Mouse (Mus musculus) frontal cortex, postnatal 10 days (tissue): Measurements from ENCODE around the gene Dnal1.

ENCODE experiments used
- DNase-seq, 2 experiments: peaks; one replicate each; pipeline ENCODE4 v3.0.0; 2022; ENCODE audit warnings: low spot score in 2 of 2, mixed read lengths in 1 of 2

Gene Dnal1

DNA sequence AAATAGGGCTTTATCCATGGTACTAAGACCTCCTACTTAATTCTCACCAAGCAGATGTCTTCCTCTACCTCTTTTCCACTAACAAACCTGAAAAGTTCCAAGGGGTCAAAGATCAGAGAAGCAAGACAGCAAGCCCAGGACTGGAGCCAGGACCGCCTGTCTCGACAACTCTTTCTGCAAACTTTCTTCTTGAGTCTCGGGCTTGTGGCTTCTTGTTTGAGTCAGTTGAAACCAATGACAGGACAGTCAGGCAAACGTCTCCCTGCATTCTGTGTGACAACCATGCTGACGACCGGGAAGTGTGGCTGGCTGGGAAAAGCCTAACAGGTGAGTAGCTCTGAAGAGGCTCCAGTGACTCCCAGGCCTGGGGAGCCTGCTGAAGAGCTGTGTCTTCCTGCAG lies 71.4 kb downstream of the Dnal1 start:
- DNase-seq: no peak

- DNase-seq: no peak
Observed at GRCm38 (mm10) chr12:84186536-84186935, 72.4 kb downstream of the Dnal1 start.

DNA sequence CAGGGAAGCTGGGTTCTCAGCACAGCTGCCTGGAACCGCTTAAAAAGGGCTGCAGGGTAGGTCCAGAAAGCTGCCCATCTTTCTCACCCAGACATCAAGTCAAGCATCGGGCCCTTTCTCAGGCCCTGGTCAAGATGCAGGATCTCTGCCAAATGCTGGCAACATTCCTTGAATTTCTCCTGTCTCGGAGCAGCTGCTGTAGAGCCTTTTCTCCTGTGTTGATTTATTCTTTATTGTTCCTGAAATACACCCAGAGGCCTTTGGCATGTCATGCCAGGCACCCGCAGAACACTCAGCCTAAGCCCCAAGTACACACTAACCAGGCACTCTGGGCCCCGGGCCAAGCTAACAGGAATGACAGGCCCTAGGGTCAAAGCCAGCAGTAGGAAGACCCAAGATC lies 72.8 kb downstream of the Dnal1 start:
- no peak for DNase-seq

- DNase-seq: no peak
Observed at GRCm38 (mm10) chr12:84187752-84188601, 73.8 kb downstream of the Dnal1 start.

DNA sequence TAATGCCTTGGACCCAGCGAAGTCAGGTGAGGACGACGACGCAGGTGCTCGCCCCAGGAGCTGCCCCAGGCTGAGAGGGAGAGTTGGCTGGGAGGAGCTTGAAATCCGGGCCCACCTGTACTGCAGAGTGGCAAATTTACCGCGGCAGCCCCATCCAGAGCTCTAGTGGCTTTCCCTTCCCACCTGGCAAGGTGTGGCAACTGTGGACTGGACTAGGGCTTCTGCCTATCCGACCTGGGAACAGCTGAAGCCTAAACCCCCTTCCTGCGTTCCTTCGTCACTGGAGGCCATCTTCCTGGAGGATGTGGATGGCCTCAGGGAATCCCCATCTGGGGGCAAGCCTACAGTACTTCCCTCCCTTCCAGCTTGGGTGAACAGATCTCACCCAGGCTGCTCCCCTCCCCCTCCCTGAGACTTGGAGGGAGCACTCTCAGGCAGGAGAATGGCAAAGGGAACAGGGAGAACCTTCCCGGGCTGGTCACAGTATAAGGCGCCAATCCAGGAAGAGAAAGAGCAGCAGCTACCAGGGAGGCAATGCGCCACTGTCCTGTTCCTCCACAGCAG lies 74.8 kb downstream of the Dnal1 start:
- no peak for DNase-seq

- no peak for DNase-seq
Observed at GRCm38 (mm10) chr12:84190151-84190820, 76.1 kb downstream of the Dnal1 start.

GRCm38 (mm10) chr12:84191190-84191589 lies 77.0 kb downstream of the Dnal1 start:
- no peak for DNase-seq

DNA sequence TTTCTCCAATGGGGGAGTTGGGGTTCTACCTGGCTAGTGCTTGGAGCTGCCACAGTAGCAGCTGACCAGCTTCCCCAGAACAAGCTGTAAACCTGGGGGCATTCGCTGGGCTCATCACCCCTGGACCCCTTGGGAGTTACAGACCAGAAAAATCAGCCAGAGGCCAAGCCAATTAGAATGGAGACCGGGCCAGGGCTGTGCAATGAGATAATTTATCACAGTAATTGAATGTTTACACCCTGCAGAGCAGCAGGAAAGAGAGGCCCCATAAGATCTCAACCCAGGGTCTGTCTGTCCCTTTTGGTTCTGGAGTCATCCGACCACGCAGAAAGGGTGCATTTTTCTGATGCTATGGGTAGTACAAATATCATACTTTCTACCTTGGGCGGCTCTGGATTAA lies 77.6 kb downstream of the Dnal1 start:
- DNase-seq: no peak

DNA sequence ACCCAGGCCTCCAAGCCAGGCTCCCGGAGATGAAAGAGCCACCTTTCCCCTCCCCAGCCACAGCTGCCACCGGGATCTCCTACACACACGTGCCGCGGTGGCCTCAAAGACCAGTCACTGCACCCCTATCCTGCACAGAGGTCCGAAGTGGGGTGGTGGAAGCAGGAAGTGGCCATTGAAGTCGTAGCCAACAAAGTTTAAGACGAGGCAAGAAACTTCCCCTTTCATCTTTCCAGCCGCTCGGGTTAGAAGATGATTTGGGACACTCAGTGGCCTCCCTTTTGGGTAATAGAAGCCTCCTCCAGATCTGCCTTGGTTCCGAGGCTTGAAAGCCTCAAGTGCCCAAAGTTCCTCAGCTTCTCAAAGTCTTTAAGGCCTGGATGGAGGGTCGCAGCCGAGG lies 78.1 kb downstream of the Dnal1 start:
- no peak for DNase-seq

GRCm38 (mm10) chr12:84192741-84193641 lies 78.8 kb downstream of the Dnal1 start:
- DNase-seq: peak in 1 of 2 experiments; percentile 66

- DNase-seq: peak; percentile 88 to 91
Observed at GRCm38 (mm10) chr12:84193642-84194399, 79.7 kb downstream of the Dnal1 start.

GRCm38 (mm10) chr12:84194400-84195109 lies 80.4 kb downstream of the Dnal1 start:
- no peak for DNase-seq

DNA sequence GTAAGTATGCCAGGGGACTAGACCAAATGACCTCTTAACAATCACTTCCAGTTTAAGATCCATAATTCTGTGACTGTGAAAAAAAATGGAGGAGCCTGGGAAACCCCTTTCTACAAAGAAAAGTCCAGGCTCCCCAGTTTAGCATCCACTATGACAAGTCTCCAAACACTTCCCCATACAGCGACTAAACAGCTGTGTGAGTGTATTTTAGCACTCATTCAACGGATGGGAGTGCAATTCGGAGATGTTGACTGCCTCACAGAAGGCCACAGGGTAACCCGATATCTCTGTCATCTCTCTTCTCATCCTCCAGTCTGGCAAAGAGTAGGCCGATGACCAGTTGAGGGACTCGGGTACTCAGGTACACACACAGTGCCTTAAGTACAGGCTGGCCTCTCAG lies 81.0 kb downstream of the Dnal1 start:
- DNase-seq: no peak
